Mouse (Mus musculus) lung, adult 18-20 months (tissue): ENCODE results near the gene Plcb3.

ENCODE experiments used
- DNase-seq, 2 experiments: peaks; one replicate each; pipeline ENCODE4 v3.0.0; 2022; ENCODE audit warnings: mixed read lengths in 2 of 2

Gene Plcb3

DNA sequence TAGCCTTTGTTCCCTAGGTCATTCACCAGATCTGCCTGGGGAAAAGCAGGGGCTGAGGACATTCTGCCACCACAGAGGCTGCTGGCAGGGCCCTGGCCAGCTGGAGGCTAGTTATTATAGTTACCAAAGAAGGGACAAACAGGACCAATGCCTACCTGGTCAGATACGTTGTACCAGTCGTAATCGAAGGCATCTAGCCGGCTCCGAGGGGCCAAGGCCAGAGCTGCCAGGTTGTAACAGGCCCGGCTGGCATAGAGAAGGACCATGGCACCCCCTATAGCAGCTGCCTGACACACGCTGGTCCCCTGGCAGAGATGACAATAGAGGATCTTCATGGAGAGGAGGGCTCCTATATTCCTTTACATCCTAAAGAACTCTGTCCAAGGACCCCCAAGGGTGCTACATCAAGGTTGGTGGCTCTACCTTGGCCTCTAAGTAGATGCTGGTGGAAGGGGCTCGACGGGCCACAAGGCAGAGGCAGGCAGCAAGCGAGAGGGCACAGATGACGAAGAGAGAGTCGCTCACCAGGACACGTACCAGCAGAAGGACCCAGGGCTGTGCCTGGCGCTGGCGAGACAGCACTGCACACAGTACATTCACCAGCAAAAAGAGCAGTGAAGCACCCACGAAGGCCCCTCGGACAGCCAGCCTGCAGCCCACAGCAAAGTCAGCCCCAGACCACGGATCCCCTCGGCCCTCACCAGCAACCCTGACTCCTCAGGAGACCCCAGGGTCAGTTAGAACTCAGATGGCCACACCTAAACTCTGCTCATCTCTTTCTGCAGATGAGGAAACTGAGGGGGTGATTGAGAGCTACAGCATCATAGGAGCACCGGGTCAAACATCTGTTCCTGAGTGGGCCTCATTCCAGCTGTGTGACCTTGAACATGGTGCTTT lies 36.9 kb downstream of the Plcb3 start:
- no peak for DNase-seq

DNA sequence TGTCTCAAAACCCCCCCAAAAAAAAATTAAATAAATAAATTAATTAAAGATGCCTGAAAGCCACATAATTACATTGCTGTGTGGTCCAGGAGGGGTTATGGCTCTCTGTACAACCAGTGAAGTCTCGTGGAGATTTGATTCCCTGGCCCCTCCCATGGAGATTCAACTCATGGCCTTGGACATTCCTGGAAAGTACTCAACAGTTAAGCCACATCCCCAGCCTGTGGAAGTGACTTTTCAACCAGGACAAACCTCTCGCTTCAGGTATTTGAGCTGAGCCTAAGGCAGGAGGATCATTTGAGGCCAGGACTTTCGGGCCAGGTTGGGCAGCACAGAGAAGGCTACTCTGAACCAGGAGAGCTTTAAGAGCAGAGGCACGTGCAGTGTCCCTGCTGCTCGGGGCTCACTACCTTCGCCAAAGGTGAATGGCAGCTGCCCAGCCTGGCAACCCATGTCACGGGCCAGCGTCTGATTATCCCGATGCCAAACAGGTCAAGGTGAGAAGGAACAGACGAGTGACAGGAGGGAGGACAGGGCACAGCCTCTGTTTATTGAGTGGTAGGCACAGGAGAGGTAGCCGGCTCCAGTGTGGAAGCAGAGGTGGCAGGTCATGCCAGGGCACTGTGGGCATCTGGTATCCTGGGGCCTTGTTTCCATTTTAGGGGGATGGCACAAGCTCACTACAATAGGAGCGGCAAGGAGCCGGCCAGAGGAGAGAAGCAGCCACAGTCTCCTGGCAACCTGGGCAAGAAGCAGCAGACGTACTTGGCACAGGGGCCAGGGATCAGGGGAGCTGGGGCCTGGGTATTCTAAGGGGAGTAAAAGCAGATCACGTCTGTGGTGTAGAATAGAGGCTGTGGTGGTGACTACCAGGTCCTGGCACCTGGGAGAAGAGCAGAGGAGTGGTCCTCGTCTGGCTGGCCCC lies 38.5 kb downstream of the Plcb3 start:
- DNase-seq = no peak

DNA sequence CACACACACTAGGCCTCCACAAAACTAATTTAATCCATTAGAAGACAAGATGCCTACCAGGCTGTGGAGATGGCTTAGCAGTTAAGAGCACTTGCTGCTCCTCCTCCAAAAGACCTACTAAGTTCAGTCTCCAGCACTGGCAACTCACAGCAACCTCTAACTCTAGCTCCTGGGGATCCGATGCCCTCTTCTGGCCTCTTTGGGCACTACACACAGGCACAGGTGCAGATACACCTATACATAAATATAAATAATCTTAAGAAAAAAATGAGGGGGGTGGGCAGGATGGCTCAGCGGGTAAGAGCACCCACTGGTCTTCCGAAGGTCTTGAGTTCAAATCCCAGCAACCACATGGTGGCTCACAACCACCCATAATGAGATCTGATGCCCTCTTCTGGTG lies 40.0 kb downstream of the Plcb3 start:
- no peak for DNase-seq

DNA sequence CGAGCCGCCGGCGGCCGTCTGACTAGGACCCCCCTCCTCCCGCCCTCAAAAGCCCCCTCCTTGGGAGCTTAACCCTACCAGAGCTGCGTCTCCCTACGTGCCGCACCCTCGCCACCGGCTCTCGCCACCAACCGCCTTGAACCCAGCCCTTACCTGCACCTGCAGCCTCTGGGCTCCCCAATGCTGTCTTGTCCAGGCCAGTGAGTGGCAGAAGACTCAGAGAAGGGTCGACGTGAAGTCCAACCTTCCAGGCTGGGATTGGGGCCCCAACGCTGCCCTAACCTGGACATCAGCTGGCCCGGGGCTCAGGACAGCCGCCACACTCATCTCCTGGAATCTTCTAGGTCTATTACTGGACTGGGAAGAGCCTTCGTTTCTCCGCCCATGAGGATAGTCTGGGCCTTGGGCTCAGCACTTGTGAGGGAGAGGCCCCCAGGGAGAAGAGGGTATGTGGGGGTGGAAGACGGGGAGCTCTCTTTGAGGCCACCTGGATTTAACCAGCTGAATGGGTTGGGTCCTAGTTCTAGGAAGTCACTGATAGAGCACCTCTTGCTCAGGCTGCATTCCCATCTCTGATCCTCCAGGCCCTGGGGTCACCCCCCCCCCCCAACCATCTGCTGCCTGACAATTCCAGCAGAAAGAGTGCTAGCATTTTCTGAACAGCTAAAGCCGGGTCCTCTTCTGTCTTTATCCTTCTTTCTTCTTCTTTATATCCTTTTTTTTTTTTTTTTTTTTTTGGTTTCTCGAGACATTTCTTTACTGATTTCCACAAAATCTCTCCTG lies 41.9 kb downstream of the Plcb3 start, which contains the start of gene Kcnk4:
TSS of gene Kcnk4 (minus strand) at position 321 of the 783 bp plus-strand sequence.
- no peak for DNase-seq

DNA sequence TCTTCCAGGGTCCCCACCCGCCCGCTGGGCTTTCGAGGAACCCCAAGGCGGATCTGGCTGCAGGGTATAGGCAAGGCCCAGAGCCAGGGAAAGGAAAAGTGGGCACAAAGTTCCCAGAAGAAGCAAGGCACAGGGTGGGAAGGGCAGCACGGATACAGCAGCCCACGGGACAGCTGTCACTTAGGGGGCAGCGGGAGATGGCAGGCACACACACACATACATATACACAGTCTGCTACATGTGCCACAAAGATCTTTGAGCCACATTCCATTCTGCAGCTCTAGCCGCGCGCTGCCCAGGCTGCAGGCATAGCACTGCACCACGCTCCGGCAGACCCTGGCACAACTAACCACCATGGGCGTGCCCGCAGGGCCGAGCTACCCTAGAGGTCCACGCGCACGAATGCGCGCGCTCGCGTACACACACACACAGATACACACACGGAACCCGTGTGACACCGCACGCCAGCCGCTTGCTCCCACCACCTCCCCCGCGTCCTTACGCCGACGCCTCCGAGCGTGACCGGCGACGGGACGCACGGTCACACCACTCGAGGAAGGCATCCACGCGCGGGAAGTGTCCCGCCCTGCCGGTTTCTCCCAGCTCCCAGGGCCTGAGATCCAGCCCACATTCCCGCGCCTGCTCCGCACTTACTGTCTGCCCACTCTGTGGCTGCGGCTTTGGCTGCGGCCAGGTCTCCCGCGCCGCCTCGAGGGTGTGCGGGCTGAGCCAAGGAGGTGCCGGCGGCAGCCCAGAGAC lies 42.7 kb downstream of the Plcb3 start:
- DNase-seq = no peak

DNA sequence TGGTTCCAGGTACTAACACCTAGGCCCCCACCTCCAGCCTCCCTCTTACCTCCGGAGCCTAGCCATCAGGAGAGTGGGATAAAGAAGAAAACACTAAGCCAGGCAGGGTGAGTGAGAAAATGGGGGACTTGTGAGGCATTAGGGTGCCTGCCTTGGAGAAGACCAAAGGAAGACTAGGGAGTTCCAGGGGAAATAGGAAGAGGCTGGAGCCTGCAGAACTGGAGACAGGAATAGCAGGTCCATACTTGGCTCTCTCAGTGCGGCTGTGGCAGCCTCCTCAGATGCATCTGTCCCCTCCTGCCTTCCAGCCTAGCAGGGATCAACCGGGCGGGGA lies 43.2 kb downstream of the Plcb3 start:
- DNase-seq = no peak

DNA sequence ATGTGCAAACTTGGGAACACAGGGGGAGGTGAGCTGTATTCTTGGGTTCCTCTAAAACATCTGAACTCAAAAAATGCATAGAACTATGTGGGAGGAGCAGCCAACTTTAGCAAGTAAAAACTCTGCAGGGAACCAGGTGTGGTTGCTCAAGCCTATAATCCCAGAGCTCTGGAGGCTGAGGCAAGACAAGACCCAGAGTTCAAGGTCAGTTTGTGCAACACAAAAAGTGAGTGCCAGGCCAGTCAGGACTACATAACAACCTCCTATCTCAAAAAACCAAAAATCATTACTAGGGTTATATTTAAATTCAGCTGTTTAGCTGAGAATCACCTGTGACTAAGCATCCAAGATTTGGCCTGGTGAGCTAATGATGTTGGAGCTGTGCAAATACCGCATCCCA lies 44.3 kb downstream of the Plcb3 start:
- no peak for DNase-seq

DNA sequence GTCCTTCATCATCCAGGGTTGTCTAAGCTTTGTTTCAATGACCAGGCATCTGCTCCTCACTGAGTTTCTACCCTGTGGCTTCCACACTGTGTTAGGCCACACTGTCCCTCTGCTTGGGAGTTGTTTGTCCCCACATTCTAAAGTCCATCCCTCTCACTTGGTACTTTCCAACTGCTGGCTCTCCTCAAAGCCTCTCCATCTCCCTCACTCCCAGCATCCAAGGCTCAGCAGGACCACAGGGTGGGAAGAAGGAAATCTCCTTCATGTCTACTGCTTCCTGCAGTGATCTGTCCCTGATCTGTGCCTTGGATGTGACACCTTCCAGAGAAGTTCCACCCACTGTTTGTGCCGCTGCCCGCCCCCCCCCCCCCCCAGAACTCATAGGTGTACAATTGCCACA lies 45.3 kb downstream of the Plcb3 start:
- DNase-seq = no peak

DNA sequence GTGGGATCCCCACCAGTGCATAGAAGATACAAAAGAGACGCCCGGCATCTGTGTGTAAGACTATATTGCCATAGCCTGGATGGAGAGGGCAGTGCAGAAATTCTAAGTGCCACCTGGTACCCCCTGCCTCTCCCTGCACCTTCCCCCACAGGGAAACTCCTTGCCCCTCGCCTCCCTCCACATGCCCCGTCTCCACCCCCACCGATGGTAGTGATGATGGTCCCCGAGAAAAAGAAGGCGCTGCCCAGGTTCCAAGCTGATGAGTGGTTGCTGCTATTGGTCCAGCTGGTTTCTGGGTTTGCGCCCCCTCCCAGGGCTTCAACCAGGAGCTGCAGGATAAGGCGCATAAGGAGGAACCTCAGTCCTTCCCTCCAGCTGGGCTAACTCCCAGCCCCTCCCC lies 48.2 kb downstream of the Plcb3 start:
- DNase-seq = no peak

DNA sequence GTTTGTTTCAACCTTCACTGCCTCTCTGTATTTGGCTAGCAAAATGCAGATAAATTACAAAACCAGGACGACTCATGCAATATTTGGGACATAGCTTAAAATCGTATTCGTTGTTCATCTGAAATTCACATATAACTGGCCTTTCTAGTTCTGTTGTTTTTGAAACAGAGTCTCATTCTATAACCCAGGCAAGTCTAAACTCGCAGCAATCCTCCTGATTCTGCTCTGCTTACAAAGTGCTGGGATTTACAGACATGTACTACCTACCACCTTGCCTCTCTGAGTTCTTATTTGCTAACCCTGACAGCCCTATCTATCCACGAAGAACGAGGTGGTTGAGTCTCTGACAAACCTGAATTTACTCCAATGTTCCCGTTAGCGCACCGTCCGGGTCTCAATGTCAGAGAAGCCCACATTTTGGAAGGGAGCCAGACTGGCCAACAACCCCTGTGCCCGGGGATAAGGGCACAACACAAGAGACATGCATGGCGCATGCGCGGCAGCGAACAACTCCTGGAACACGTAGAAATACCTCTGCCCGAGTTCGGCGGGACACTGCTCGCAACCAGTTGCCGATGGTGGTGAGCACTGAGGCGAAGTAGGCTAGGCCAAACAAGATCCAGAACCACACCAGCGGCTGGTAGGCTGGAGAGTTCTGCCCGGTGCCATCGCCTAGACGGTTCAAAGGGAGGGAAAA lies 49.6 kb downstream of the Plcb3 start:
- peak in 1 of 2 experiments; percentile 24 for DNase-seq

DNA sequence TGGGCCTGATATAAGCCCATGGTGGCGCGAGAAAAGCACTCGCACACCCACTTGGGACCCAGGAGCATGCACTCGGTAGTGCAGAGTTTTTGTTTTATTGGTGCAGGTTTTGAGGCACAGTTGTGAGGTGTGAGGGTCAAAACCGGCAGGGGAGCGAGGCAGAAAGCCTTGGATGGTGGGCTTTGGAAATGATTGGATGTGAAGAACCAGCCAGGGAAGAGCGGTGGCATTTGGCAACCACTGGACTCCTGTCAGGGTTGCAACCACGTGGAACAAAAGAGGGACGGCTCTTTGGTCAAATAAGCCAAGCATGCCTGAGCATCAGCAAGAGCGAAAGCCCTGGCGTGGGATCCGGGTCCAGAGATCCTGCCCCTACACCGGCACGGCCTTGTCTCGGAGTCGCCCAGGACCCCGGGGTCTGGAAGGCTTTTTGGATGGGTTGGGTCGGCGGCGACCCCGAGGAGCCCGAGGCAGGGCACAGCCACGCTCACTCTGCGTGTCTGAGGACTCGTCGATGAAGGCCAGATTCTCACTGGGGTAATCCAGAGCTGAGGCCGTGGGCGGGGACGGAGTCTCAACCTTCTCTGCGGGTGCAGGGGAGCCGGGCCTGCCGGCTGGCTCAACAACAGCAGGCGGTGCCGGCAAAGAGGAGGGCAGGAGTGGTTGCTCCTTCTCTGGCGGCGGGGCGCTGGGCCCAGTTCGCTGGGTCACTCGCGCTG lies 50.5 kb downstream of the Plcb3 start:
- no peak for DNase-seq

DNA sequence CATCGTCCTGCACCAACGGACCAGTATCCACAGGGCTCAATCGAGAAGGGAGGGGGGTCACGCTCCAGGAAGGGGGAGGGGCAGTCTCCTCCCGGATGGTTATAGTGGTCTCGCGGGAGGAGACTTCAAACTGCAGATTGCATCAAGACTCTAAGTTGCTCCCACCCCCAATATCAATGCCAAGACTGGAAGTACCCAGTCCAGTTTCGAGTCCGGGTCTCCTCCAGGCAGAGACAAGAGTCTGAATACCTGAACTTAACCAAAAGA lies 51.0 kb downstream of the Plcb3 start, which contains the start of gene Catsperz:
TSS of gene Catsperz (minus strand) at position 74 of the 267 bp plus-strand sequence.
- no peak for DNase-seq

DNA sequence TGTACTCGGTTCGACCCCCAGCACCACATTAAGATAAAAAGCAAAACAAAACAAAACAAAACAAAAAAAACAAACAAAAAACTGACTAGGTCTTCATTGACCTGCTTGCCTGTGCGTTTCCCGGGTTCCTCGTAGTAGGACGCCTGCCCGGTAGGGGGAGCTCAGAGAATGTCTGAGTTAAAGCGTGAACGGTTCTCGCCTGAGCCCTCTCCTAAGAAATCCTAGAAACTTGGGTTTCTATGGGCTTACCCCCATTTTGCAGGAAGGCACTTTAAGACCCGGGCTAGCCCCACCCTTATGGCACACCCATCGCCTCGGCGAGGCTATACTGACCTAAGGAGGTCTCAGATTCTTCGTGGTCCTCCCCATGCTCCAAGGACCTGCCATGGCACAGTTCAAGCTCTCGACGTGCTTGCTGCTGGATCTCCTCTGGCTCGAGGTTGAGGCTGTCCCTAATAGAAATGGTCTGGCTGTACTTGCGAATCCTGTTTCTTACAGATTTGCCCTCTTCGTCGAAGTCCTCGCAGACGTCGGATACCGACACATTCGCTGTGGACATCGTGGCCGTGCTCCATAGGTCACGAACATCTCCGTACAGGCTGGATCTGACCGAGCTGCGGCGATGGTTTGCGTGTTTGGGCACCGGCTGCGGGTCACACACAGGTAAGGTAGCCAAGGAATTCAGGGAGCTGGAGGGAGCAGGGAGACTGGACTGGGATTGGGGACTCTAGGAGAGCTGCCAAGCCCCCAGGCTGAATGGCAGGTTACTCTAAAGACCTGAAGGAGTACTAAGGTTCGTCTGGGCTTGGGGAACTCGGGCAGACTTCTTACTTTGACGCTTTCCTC lies 51.6 kb downstream of the Plcb3 start:
- DNase-seq = peak; percentile 81 to 87

DNA sequence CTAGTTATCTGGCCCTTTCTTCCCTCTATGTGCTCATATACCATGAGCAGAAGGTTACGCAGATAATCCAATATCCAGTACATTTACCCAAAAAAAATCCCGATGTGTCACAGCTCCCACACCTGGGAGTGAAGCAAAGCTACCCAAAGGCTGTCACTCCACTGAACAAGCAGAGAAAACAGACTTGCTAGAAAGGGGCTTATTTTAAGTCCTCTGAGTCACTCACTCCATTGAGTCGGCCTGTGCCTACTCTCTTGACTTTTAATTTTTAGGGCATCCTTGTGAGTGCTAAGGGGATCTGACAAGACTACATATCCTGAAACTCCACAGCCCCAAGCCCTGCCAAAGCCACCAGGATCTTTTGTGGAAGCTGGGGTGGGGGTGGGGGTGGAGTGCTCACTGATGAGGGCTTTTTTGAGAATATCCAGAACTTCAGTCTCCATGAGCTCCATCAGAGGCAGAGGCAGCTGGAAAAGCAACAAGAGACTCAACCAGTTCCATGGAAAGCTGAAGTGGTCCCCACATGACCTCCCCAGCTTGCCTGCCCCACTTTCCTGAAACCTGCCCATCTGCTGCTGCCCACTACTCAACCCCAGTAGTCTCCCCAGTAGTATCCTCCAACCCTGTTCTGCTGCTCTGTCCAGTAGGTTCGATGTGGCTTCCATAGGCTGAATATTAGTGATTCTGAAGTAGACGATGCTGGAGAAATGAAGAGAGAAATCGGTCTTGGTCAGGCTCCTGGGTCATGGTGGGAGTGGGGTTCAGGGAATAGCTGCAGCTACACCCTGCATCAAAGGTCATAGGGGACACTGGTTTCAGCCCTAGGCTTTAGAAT lies 53.2 kb downstream of the Plcb3 start:
- no peak for DNase-seq

DNA sequence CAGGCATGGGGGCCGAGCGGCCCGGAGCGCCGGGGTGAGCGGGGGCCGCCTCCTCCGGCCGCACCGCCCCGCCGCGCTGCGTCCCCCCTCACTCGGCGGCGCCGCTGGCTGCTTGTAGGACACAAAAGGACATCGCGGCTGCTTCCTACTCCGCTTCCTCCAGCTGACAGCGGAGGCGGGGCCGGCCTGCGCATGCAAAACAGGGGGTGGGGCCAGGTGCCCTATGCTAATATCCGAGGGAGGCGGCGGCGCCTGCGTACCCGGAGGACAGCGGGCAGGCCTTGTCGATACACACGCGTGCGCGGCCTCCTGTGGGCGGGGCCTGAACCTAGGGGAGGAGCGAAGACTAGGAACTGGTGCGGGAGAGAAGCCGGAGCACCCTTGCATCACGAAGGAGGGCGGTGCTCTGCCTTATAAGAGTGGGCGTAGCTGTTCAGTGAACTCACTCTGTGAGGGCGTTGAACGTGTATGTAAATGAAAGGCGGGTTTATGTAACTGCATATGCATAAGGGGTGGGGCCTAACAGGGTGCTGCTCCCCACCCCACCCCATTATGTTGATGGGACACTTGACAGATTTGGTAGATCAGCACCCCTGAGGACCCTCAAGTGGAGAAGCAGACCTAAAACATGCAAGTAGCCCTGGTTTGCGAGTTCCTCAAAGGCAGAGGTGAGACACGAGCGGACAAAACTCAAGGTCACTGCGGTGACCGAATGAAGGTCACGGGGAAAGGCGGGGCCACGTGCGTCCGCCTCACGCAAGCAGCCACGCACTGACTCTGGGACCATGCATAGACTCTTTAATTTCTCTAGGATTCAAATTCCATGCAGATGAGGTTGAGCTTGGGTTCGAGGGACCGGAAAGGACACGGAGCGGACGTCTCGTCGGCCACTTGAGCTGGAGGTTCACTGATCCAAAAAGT lies 54.4 kb downstream of the Plcb3 start, which contains the start of gene Esrra:
TSS of gene Esrra (minus strand) at position 167 of the 921 bp plus-strand sequence.
- DNase-seq = peak; percentile 100

DNA sequence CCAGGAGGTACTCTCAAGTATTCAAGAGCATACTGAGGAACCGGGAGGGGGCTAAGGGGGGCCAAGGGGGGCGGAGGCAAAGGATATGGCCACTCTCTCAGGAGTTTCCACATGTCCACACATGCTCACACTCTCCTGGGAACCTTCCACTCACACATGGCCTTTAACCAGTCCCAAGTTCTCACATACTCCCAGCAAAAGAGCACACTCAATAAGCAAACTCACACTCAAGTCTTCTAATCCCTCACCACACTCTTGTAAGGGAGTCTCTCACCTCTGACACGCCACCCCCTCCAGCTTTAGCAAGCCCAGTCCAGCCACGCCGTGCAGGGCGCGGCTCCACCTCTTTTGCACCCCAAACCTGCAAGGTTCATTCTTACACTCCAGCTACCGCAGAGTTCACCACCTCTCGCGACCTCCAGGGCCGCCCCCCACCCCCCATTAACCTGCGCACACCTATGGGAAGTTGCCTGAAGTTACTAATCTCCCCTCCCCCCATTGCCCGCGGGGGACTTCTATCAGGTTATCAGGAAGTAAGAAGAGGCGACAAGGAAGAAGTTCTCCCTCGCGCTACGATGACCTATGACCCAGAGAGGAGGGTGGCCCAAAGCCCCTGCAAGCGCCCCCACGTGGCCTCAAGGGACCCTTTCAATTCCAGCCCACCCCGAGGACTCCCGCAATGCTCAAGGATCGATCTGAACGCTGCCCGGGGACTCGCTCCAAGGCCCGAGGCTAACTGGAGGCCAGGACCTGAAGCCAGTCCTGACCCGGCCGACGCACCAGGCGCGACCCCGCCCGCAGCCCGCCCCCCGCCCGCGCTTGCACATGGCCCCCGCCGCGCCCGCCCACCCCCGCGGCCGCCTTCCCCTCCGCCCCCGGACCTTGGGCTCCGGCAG lies 55.3 kb downstream of the Plcb3 start:
- DNase-seq = peak; percentile 58 to 66
